Mouse (Mus musculus): ENCODE measurements around the gene Hoxc5.

GRCm38 (mm10) chr15:102998608-102999182 lies 31.5 kb downstream of the Hoxc5 start:
- TF ChIP-seq CTCF (IDR thresholded peaks at IDR 0.05; ENCODE audit: borderline replicate concordance, extremely low read depth, insufficient read depth, insufficient read length) (no peak), POLR2A (IDR thresholded peaks at IDR 0.05; ENCODE audit: borderline replicate concordance, extremely low read depth, insufficient read depth, insufficient read length, poor library complexity, severe bottlenecking) (no peak)
